Mouse (Mus musculus) c-Kit-positive CD71-positive TER-119-positive erythroid progenitor cells, embryonic 14.5 days (primary cell): ENCODE data around the gene Depdc1b.
A peak's percentile ranks its signal among the peaks of the same experiment; 100 is the strongest.

ENCODE experiments used
- DNase-seq: peaks from one replicate; pipeline ENCODE4 v3.0.0-alpha.2; 2013; ENCODE audit warnings: low spot score

Gene Depdc1b

GRCm38 (mm10) chr13:108317414-108317813 is 1.3 kb downstream of the Depdc1b start:
- DNase-seq, result no peak

DNA sequence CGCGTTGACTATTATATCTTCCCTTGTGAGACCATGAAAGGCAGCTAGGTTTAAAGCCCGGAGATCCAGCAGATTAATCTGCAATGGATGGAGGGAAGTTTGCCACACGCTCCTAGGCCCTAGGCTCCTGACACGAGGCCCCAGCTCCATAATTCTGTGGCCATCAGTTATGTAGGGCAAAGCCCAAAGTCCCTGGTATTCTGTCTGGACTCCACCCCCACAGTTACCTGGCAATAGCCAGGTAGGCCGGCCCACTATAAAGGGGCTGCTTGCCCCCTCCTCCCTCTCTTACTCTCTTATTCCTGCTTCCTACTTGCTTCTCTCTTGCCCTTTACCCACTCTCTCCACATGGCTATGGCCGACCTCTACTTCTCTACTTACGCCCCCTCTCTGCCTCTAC is 2.9 kb downstream of the Depdc1b start:
- DNase-seq, result no peak

DNA sequence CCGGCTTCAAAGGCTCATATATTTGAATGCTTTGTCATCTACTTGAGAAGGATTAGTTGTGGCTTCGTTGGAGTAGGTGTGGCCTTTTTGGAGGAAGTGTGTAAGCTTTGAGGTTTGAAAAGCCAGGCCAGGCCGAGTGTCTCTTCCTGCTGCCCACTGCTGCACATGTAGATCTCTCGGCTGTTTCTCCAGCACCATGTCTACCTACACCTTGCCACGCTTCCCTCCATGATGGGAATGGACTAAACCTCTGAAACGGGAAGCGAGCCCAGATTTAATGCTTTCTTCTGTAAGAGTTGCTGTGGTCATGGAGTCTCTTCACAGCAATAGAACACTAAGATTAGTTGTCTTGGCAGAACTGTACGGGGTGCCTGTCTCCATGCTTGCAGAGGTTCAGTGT is 4.1 kb downstream of the Depdc1b start:
- no peak for DNase-seq

- no peak for DNase-seq
These were observed 6.3 kb downstream of the Depdc1b start for GRCm38 (mm10) chr13:108322466-108322865.

- no peak for DNase-seq
These were observed 7.2 kb downstream of the Depdc1b start for GRCm38 (mm10) chr13:108323317-108323716.

DNA sequence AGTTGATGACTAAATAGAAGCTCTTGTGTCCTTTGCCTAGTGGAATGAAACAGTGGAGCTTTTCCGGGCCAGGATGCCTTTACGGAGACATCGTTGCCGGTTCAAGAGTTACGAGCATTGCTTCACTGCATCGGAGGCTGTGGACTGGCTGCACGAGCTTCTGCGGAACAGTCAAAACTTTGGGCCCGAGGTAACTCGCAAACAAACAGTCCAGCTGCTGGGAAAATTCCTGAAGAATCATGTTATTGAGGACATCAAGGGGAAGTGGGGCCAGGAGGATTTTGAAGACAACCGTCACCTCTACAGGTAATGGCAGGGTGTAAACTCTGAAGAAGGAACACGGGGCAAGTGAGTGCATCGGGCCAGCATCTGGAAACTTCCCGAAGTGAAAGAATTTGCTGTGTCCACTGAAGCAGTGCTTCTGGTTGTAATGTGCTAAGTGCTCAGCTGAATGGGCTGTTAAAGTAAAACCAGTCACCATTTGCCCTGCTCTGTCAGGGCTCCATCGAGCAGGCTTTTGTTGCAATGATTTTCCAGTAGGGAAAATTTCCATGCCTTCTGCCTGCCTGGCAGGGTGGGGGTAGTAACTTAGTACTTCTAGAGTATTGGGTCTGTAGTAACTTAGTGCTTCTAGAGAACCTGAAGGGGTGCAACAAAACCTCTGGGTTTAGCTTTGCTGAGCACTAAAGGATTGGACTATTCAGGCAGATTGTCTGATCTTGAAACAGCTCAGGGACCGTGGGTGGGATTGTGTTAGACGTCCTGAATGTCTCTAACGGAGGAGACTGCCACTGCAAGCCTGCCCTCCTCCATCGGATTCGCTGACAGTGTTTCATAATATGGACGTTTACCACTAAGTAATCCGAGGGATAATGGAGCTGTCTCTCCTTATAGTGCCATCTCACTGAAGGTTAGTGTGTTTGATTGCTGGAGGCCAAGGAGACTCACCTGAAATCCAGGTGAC is 8.0 kb downstream of the Depdc1b start:
- DNase-seq, result no peak

- DNase-seq, result no peak
These were observed 9.7 kb downstream of the Depdc1b start for GRCm38 (mm10) chr13:108325871-108326270.

DNA sequence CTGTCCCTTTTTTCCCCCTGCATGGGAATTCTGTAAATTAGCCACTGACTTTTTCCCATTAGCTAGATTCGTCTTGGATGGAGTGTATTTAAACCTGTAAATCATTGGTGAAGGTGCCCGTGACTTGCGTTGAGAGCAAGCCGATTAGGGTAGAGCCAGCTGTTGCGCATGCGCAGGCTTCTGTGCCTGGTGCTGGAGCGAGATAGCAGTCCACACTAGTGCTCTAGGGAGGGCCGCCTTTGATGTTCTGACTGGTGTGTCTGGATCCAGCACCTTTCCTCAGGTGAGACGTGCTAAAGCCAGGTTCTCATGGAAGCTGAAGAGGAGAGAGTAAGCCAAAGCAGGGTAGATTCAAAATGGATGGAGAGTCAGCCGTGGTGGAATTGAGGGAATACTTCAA is 10.2 kb downstream of the Depdc1b start:
- DNase-seq, result no peak

- DNase-seq, result no peak
These were observed 10.9 kb downstream of the Depdc1b start for GRCm38 (mm10) chr13:108327047-108327446.

GRCm38 (mm10) chr13:108328406-108329180 is 12.5 kb downstream of the Depdc1b start:
- no peak for DNase-seq

DNA sequence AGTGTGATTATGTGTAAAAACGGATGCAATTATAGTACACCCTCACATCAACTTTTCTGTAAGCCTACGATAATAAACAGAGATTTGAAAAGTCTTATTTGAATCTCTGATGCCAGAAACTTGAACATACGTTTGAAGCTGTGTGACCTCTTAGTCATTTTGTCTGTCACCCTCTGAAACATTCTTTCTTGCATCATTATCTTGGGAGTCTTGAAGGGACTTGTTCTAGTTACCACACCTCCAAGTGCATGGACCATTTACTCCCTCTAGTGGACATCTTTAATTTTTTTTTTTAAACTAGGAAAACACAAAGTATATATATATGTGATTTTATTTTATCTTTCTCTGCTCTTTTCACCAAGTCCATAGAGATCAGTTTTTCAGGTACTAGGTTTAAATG is 13.6 kb downstream of the Depdc1b start:
- peak; percentile 20 for DNase-seq

DNA sequence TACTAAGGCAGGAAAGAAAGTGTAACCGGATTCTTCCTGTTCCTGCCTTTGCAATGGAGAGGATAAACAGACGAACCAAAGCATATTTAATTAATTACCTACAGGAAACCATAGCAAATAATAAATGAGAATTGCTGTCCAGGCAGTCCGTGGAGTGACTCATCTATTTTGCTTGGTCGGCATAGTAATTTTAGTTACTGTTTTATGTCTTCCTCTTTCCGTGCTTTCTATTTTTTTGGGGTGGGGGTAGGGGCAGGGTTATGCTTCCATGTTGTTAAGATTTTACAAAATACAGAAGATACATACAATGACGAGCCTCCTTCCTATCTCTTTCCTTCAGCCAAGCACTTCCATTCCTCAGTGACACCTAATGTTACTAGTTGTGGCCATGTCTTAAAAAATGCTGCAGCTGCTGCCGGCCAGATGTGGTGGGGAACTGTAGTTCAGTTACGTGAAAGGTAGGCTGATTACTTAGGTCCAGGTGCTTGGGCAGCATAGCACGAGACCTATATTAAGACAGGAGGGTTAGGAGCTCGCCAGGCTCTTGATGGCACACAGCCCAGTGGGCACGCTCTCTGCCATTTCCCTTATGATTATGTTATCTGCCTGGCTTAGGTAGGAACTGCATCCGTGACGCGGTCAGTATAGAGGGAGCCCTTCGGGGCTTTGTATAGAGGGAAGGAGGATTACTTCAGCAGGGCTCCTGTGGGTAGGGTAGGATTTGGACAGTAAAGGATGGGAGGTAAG is 19.3 kb downstream of the Depdc1b start:
- no peak for DNase-seq

GRCm38 (mm10) chr13:108336192-108336591 is 20.1 kb downstream of the Depdc1b start:
- DNase-seq, result no peak

GRCm38 (mm10) chr13:108337340-108337739 is 21.2 kb downstream of the Depdc1b start:
- no peak for DNase-seq

DNA sequence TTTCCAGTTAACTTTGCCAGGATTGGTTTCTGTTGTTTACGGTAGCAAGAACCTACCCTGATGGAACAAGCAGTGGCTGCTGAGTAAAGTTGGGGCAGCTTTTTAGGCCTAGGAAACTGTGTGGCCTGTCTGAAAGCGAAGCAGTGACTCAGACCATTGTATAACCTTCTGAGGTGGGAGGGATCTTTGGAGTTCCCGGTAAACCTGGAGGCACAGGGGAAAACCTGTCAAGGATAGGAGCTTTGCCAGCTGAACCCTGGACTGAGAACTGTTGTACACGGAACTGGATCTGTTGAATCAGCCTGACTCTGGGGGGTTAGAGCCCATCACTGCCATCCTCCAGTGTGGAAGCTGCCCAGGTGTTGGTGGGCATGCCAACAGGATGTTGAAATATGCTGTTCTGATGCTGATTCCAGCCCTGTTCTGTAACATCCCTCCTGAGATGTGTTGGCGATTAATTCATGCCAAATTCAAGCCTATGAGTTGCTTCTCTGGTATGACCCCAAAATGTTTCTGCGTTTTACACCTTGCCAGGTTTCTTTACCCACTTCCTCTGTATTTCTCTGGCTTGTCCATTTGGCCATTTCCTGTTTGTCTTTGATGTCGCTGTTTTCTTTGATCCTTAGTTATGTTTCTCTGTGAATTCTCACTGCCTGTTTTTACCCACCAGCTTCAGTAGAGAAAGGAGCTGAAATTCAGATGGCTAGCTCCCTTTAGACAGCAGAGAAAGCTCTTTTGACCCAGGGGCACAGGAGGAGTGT is 22.1 kb downstream of the Depdc1b start:
- DNase-seq, result no peak

DNA sequence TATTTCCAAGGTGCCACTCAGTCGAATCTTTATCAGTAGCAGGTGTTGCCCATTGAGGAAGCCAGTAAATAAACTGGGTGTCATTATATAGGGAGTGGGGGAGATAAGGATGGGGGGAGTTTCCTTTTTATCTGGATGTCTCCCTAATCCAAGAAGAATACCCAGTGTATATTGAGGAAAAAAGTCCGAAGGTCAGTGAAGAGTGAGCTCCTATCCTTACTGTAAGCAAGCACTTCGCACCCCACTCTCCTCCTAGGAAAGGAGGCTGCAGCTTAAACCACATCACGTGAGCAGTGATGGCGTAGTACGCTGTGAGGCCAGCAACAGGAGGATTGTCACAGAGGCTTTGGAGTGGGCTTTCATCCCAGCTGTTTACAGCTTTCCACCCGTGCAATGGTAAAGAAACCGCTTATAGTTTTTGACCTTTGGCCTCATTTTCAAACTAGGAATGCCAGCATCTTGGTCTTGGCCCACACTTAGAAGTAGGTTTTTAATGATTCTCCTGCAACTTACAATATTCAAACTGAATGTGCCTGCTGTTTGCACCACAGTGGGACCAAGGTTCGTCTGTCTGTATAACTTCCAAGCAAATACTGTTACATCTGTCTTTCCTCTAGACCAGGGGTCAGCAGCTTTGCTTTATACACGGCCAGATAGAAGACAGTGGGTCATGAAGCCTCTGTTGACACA is 23.9 kb downstream of the Depdc1b start:
- DNase-seq, result no peak

GRCm38 (mm10) chr13:108341585-108341984 is 25.5 kb downstream of the Depdc1b start:
- DNase-seq, result peak; percentile 13

DNA sequence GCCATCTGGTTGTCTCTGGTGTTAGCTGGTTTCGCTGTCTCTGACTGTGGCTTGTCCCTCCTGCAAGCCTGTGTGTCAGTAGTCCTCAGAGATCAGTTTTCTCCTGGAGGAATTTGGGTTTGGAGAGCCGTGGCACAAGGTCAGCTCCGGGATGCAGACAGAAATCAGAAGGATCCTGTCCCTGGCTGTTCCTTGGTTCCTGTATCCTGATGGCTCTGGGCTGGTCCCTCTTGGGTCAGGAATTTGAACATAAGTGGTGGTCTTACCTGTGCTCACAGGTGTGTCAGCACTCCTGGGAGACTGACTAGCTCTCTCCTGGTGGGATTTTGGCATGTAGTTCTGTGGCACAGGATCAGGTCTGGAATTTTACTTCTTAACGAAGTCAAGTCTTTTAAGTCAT is 29.6 kb downstream of the Depdc1b start:
- no peak for DNase-seq

DNA sequence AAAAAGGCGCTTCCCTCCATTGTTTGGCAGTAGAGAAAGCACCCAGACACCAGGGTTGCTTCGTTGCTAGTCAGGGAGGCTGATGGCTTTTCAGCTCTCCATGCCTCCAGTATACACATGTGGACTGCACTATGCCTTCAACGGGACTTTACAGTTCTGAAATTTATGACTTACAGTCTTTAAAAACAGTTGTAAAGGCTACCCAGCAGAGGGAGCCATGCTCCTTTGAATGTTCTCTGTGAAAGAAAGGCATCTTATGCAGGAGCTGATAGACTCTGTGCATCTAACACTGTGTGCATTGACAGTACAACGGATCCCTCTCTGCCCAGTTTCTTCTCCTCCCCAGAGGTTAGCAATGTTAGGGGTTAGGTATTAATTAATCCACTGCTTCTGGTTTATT is 30.9 kb downstream of the Depdc1b start:
- DNase-seq, result peak; percentile 10

GRCm38 (mm10) chr13:108349624-108350023 is 33.5 kb downstream of the Depdc1b start:
- DNase-seq, result no peak

- DNase-seq, result no peak
These were observed 37.6 kb downstream of the Depdc1b start for GRCm38 (mm10) chr13:108353781-108354180.
